Mouse (Mus musculus) cerebellum, adult 11-12 months (tissue): ENCODE measurements around the gene Klhdc2.

Experiments
- DNase-seq: peaks from one replicate; pipeline ENCODE4 v3.0.0; 2022

Klhdc2 gene

GRCm38 (mm10) chr12:69302171-69302570 lies 5.7 kb downstream of the Klhdc2 start:
- DNase-seq = no peak

- DNase-seq = no peak
Measured at GRCm38 (mm10) chr12:69304051-69304450, 7.6 kb downstream of the Klhdc2 start.

GRCm38 (mm10) chr12:69306333-69306732 lies 9.9 kb downstream of the Klhdc2 start:
- DNase-seq = no peak

GRCm38 (mm10) chr12:69309659-69310058 lies 13.2 kb downstream of the Klhdc2 start:
- no peak for DNase-seq

GRCm38 (mm10) chr12:69318431-69318830 lies 21.9 kb downstream of the Klhdc2 start:
- no peak for DNase-seq

- DNase-seq = no peak
Measured at GRCm38 (mm10) chr12:69331187-69331586, 34.7 kb downstream of the Klhdc2 start.

- no peak for DNase-seq
Measured at GRCm38 (mm10) chr12:69332147-69332546, 35.7 kb downstream of the Klhdc2 start.

GRCm38 (mm10) chr12:69333547-69333946 lies 37.1 kb downstream of the Klhdc2 start:
- no peak for DNase-seq

GRCm38 (mm10) chr12:69349928-69350327 lies 53.4 kb downstream of the Klhdc2 start:
- no peak for DNase-seq

GRCm38 (mm10) chr12:69351685-69352084 lies 55.2 kb downstream of the Klhdc2 start:
- DNase-seq = no peak

GRCm38 (mm10) chr12:69356546-69357299 lies 60.2 kb downstream of the Klhdc2 start, which contains the start of gene Nemf:
Gene Nemf, minus strand, starts transcription at chr12:69357165.
- peak; percentile 84 for DNase-seq

GRCm38 (mm10) chr12:69357300-69357646 lies 60.8 kb downstream of the Klhdc2 start:
- DNase-seq = no peak
